Mouse (Mus musculus) cerebellum, adult 18-20 months (tissue): ENCODE data around the gene 1700003F12Rik.

ENCODE experiments used
- DNase-seq, 2 experiments: peaks; one replicate each; pipeline ENCODE4 v3.0.0; 2021

Gene 1700003F12Rik

DNA sequence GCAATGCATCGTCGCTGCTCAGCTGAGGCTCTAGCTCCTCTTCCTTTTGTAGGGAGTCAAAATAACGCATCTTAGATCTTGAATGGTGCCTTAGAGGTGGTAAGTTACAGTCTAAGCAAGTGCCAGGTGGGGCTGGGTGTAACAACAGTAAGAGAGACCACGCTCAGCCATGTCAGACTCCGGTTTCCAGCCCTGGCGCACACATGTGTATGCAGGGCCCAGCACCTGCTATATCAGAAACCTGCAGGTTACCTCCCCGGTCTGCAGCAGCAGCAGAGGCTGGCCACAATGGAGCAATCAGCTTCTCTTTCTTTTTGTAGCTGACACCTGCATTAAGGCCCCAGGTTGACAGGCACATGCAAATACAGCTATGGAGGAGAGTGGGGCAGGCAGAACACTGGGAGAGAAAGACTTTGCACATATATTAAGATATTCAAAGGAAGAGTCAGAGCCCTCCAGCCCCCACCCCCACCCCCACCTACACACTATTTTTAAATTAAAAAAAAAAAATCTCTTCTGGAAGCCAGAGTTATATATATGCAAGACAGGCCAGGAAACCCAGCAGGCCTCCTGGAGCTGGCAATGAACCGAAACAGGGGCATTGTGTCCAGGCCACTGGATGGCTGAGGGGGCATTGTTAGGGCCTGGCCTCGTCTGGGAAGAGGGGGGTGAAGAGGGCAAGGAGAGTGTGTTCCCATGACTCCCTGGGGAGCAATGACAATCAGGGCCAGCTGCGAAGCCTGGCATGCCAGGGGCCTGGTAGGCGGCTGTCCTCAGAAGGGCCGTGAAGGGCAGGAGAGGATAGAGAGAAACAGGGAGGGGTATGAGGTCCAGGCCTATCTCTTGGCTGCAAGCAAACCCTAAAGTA, 30.2 kb downstream of the 1700003F12Rik start:
- no peak for DNase-seq

DNA sequence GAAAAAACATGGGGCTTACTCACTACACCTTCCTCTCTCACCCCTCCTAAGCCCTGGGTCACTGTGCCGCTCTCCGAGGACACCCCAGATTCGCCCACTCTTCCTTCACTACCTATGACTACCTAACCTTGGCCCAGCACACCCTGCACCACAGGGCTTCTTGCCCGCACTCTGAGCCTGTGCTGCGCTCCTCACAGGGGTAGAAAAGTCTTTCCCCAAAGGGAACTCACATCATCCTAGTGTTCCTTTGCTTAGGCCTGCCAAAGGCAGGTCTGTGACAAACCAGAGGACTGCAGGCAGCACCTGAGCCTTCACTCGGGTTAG, 30.8 kb downstream of the 1700003F12Rik start:
- DNase-seq, result no peak

DNA sequence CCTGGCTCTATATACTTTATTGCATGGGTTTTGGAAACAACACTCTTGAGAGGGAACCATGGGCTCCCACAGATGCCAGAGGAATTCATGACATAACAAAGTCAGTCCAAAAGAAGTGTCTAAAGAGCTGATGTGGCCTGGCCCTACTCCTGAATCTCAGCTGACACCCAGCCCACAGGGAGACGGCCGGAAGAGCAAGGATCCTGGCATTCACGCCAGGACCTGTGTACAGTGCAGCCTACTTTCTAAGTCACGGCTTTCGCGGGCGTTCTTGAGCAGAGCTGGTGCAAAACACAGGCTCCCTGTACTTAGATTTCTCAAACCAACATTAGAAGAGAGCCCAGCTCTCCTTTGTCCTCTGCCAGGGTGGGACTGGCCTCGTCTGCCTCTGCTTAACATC, 33.7 kb downstream of the 1700003F12Rik start:
- no peak for DNase-seq

DNA sequence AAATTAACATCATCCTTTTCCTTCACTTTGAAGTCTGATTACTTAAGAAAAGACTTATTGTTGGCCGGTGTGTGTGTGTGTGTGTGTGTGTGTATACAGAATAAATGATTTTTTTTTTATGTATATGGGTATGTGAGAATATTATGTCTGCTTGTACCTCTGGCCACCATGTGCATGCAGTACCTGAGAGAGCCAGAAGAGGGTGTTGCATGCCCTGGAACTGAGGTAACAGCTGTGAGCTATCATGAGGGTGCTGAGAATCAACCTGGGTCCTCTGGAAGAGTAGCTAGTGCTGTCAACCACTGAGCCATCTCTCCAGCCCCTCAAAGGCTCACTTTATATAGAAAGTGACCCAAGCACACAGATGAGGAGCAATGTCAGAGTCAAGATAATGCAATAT, 34.5 kb downstream of the 1700003F12Rik start:
- DNase-seq, result no peak

DNA sequence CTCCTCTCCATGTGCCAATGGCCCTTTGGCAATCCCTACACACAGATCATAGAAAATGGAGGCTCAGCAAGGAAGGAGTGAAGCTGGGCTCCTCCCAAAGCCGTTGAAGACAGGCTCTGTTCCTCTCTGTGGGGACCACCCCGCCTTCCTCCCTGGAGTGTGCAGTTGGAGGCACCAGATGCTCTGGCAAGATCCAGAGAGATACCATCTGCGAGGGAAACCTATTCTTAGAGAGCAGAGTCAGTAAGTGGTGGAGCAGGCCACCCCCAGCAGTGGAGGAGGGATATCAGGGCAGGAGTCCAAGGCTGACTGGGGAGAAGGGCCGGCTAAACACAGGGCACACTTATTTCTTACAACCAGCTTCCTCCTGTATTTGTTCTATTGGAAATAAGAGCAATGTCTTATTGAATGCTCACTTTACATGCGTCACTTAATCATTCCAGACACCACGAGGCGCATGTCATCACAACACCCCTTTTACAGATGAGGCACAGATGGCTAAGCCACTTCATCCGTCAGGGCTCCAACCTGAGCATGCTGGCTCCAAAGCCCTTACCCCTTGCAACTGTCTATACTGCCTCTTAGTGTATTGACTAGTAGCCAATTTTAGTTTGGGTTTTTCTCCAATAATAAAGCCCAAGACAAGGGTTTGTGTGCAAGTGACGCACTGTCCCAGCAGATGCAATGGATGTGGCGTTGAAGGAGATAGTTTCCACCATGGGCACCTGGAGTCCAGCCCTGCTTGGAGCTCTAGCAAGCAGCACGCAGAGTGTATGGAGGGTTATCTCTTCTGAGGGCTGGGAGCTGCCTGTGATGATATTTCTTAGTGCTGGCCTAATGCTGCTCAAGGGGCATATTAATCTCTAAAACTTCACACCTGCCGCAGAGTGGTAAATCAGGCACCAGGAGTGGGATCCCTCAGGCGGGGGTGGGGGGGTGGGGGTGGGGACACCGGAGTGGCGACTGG, 37.3 kb downstream of the 1700003F12Rik start:
- peak; percentile 79 to 81 for DNase-seq

DNA sequence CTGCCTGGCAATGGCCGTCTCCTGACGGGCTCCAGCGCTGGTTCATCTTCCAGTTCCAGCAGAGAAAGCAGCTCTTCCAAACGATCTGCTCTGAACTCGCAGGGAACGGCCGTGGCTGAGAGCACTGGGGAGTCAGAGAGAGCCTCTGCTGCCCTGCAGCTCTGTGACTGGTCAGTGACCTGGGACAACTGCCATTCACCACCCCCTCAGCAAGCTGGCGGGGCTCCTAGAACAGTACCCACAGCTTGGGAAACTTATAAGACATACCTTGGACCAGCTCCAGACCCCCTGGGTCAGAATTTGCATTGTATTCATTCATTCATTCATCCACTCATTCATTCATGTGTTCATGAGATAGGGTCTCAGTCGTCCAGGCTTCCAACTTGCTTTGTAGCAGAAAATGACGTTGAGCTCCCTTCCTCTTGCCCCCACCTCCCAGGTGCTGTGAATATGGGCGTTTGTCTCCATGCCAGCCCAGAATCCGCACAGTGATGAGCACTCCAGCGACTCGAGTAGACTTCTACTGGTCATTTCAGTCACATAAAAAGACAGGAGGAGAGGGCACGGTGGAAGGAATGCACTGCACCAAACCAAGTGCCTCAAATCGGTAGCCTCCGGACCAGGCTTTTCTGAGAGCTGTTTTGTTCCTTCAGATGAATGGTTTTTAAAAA, 38.2 kb downstream of the 1700003F12Rik start:
- DNase-seq, result peak in 1 of 2 experiments; percentile 36

DNA sequence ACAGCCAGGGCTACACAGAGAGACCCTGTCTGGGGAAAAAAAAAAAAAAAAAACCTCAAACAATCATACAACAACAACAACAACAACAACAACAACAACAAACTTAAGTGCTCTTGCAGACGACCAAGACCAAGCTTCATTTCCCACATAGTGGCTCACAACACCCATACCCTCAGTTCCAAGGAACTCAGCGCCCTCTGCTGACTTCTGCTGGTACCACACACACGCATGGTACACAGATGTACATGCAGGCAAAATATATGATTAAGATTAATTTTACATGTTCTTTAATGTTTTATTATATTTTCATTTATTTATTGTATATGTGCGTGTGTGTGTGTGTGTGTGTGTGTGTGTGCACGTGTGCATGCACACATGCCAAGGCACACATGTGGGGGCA, 39.5 kb downstream of the 1700003F12Rik start:
- no peak for DNase-seq

DNA sequence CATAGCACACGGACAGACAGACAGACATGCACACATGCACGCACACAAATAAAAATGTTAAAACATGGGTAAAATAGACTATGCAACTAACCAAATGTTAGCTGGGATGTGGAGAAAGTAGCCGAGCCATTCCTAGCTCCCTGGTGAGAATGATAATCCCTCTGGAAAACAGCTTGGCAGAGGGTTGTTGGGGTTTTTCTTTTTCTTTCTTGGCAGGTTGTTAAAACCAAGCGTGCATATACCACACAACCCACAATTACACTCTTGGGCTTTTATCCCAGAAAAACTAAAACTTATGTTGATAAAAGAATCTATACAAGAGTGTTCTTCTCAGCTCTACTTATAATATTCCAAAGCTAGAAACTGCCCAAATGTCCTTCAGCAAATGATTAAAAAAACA, 42.2 kb downstream of the 1700003F12Rik start:
- no peak for DNase-seq

DNA sequence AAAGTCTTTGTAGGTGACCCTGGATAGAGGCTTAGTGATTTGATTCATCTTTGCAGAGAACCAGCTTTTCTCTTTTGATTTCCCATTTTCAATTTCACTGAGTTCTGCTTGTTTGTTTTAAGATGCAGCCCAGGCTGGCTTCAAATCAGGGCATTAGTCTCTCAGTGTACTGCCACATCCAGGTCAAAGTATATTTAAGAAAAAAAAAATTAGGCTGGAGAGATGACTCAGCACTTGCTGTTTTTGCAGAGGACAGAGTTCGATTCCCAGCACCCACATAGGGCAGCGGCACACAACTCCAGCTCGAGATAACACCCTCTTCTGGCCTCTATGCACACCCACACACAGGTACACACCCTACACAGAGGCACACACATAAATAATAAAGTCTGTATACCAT, 44.4 kb downstream of the 1700003F12Rik start:
- no peak for DNase-seq

DNA sequence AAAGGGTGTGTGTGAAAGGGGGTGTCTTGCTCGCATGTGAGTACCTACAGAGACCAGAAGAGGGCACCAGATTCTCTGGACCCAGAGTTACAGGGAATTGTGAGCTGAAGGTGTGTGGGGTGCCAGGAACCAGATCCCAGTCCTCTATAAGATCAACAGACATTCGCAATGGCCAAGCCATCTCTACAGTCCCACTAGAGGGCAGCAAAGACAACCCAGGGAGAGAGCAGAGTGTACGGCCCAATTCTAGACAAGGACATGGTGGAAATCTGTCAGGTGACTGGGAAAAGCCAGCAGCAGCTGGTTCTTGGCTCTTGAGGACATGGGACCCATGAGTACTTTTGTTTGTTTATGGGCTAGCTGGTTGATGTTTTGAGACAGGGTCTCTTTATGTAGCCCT, 46.1 kb downstream of the 1700003F12Rik start:
- peak; percentile 31 to 42 for DNase-seq

DNA sequence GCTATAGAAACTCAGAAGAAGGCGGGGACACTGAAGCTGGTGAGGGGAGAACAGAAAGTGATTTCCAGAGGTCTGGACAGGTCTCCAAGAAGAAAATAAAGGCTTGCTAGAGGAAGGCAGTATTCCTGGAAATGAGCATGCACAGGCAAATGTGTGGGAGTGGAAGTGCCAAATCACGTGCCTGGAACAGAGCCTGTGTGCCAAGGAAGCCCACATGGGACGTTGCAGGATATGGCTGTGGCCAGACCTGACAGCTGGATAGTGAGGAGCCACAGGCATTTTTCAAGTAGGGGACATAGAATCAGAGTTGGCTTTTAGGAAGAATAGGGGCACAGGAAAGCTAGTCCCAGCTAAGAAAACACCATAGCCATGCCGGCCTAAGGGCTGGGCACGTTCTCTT, 48.9 kb downstream of the 1700003F12Rik start:
- DNase-seq, result no peak

DNA sequence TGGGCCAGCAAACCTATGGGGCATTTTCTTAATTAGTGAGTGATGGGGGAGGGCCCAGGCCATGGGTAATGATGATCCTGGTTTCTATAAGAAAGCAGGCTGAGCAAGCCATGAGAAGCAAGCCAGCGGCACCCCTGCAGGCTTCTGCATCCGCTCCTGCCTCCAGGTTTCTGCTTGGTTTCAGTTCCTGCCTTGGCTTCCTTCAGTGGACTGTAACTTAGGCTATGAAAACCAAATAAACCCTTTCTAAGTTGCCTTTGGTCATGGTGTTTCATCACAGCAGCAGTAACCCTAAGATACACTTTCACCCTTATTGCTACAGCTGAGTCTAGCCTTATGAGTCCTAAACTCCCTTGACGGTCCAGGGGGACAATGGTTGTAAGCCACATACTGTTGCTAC, 50.5 kb downstream of the 1700003F12Rik start:
- DNase-seq, result no peak
